Mouse (Mus musculus): ENCODE measurements around the gene Pcsk6. TPM values are rescaled to one million over a fixed set of nuclear protein-coding genes. Genes with fewer than 3 reads are reported as not detected.
A peak's percentile ranks its signal among the peaks of the same experiment; 100 is the strongest.

Pcsk6 gene
- polyA plus RNA-seq, 2 experiments = 0.88 to 1.5 TPM

DNA sequence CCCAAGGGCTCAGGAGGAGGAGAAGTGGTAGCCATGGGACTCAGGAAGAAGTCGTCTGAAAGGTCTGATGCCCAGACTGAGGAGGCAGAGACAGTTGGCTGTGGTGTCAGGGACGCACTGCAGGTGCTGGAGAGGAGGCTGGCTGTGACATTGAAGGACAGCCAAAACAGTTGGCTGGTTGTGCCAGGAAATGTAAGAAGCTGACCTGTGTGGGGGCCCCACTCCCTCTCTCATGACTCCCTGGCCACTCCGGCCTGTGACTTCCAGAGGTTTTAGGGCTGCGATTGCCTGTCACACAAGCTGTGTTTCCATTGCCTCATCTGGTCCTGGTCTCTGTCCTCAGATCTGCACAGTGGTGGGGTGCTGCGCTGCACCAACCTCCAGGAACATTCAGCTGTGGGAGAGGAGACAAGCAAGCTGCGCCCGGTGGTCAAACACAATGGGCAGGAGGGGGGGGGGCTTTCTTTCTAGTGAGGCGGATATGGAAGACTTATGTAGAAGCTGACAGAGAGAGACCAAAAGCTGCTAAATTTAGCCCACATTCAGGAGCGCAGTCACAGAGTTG, 30.8 kb downstream of the Pcsk6 start:
- TF ChIP-seq CTCF (IDR thresholded peaks at IDR 0.05; ENCODE audit: low read depth) (no peak), EP300 (IDR thresholded peaks at IDR 0.05; ENCODE audit: low read depth) (no peak)
- Histone ChIP-seq H3K4me1 (replicated peaks; ENCODE audit: control insufficient read depth in 2 of 2, insufficient read depth in 2 of 2, low read length in 1 of 2) (no peaks in the 10 kb centered on the region), H3K9ac (replicated peaks) (no peak overlapping the region), H3K9me3 (ENCODE audit: control insufficient read depth, low read length) (no peaks in the 10 kb centered on the region), H3K4me2 (ENCODE audit: low read depth) (no peak overlapping the region), H3K27me3 (ENCODE audit: control insufficient read depth, insufficient read depth, low read length) (no peaks in the 10 kb centered on the region), H3K27ac (no peak overlapping the region), H3K4me3 (ENCODE audit: insufficient read depth in 1 of 2, low read depth in 2 of 2, low read length in 2 of 2) (no peak overlapping the region), H3K36me3 (replicated peaks; ENCODE audit: control insufficient read depth, insufficient read depth, low read depth) (no peaks in the 10 kb centered on the region)
- no peak for DNase-seq (ENCODE audit: low read depth in 3 of 3, low spot score in 3 of 3)
- ATAC-seq (ENCODE audit: insufficient read depth) = no peak
- WGBS (ENCODE audit: insufficient replicate concordance) = 57% methylated on average over 9 of the region's 9 CpGs

- Histone ChIP-seq H3K4me1 (replicated peaks; ENCODE audit: control insufficient read depth in 2 of 2, insufficient read depth in 2 of 2, low read length in 1 of 2) (no peaks in the 10 kb centered on the region), H3K27ac (no peak overlapping the region), H3K9me3 (ENCODE audit: control insufficient read depth, low read length) (no peaks in the 10 kb centered on the region), H3K9ac (replicated peaks) (no peak overlapping the region), H3K4me2 (ENCODE audit: low read depth) (no peak overlapping the region), H3K36me3 (replicated peaks; ENCODE audit: control insufficient read depth, insufficient read depth, low read depth) (no peaks in the 10 kb centered on the region), H3K27me3 (ENCODE audit: control insufficient read depth, insufficient read depth, low read length) (no peaks in the 10 kb centered on the region), H3K4me3 (ENCODE audit: insufficient read depth in 1 of 2, low read depth in 2 of 2, low read length in 2 of 2) (no peak overlapping the region)
- 72% methylated on average over 10 of the region's 10 CpGs for WGBS (ENCODE audit: insufficient replicate concordance)
- ATAC-seq (ENCODE audit: insufficient read depth) (no peak), DNase-seq (ENCODE audit: low read depth in 3 of 3, low spot score in 3 of 3) (no peak)
- TF ChIP-seq CTCF (IDR thresholded peaks at IDR 0.05; ENCODE audit: low read depth) = no peak
- no peak for TF ChIP-seq EP300 (IDR thresholded peaks at IDR 0.05; ENCODE audit: low read depth)
Measured at GRCm38 (mm10) chr7:65893546-65893945, 32.0 kb downstream of the Pcsk6 start.

DNA sequence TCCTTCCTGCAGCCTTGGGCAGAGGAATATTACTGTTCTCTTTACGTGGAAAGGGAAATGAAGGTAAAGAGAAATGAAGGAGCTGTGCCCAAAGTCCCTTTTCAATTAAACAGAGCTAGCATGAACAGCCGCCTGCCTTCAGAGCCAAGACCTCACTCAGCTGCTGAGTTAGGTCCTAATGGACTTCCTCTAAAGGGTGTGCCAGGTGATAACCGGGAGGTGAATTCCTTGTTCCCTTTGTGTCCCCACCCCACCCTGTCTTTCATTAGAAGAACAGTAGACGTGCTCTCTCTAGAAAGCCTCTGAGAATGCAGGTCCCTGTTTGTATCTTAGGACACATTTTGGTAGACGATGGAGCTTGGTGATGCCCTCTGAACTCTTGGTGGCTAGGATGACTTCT, 33.7 kb downstream of the Pcsk6 start:
- ATAC-seq (ENCODE audit: insufficient read depth) (no peak), DNase-seq (ENCODE audit: low read depth in 3 of 3, low spot score in 3 of 3) (no peak)
- no peak overlapping the region for H3K9ac ChIP-seq (replicated peaks)
- H3K4me3 ChIP-seq (ENCODE audit: insufficient read depth in 1 of 2, low read depth in 2 of 2, low read length in 2 of 2) = no peak overlapping the region
- no peaks in the 10 kb centered on the region for H3K36me3 ChIP-seq (replicated peaks; ENCODE audit: control insufficient read depth, insufficient read depth, low read depth)
- no peak overlapping the region for H3K4me2 ChIP-seq (ENCODE audit: low read depth)
- WGBS (ENCODE audit: insufficient replicate concordance) = 46% methylated on average over 5 of the region's 5 CpGs
- TF ChIP-seq CTCF (IDR thresholded peaks at IDR 0.05; ENCODE audit: low read depth) = no peak
- no peak for TF ChIP-seq EP300 (IDR thresholded peaks at IDR 0.05; ENCODE audit: low read depth)
- no peaks in the 10 kb centered on the region for H3K9me3 ChIP-seq (ENCODE audit: control insufficient read depth, low read length)
- no peaks in the 10 kb centered on the region for H3K27me3 ChIP-seq (ENCODE audit: control insufficient read depth, insufficient read depth, low read length)
- no peak overlapping the region for H3K27ac ChIP-seq
- no peaks in the 10 kb centered on the region for H3K4me1 ChIP-seq (replicated peaks; ENCODE audit: control insufficient read depth in 2 of 2, insufficient read depth in 2 of 2, low read length in 1 of 2)

DNA sequence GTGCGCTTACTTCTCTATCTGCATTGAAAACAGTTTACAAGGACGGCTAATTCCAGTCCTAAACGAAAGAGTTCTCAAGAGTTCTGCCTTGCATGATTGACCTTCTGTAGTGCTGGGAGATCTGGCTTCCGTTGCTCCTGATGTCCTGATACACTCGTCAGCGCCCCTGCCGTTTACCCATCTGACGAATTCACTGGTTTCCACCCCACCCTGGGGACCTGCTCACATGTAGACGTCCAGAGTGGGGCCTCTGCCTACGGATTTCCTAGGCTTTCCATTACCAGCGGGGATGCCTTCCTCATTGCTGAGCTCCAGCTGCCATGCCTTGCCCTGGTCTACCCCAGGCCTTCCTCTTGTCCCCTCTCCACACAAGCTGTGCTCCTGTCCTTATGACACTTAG, 39.7 kb downstream of the Pcsk6 start:
- Histone ChIP-seq H3K4me1 (replicated peaks; ENCODE audit: control insufficient read depth in 2 of 2, insufficient read depth in 2 of 2, low read length in 1 of 2) (0 out of 4 replicates have a peak, but pooled peaks cover 0 to 11% of the 10 kb centered on the region in 2 experiments), H3K27me3 (ENCODE audit: control insufficient read depth, insufficient read depth, low read length) (no peaks in the 10 kb centered on the region), H3K9ac (replicated peaks) (no peak overlapping the region), H3K4me3 (ENCODE audit: insufficient read depth in 1 of 2, low read depth in 2 of 2, low read length in 2 of 2) (no peak overlapping the region), H3K9me3 (ENCODE audit: control insufficient read depth, low read length) (no peaks in the 10 kb centered on the region), H3K4me2 (ENCODE audit: low read depth) (no peak overlapping the region), H3K27ac (no peak overlapping the region), H3K36me3 (replicated peaks; ENCODE audit: control insufficient read depth, insufficient read depth, low read depth) (no peaks in the 10 kb centered on the region)
- 65% methylated on average over 11 of the region's 11 CpGs for WGBS (ENCODE audit: insufficient replicate concordance)
- no peak for ATAC-seq (ENCODE audit: insufficient read depth)
- TF ChIP-seq EP300 (IDR thresholded peaks at IDR 0.05; ENCODE audit: low read depth) (no peak), CTCF (IDR thresholded peaks at IDR 0.05; ENCODE audit: low read depth) (no peak)
- no peak for DNase-seq (ENCODE audit: low read depth in 3 of 3, low spot score in 3 of 3)

DNA sequence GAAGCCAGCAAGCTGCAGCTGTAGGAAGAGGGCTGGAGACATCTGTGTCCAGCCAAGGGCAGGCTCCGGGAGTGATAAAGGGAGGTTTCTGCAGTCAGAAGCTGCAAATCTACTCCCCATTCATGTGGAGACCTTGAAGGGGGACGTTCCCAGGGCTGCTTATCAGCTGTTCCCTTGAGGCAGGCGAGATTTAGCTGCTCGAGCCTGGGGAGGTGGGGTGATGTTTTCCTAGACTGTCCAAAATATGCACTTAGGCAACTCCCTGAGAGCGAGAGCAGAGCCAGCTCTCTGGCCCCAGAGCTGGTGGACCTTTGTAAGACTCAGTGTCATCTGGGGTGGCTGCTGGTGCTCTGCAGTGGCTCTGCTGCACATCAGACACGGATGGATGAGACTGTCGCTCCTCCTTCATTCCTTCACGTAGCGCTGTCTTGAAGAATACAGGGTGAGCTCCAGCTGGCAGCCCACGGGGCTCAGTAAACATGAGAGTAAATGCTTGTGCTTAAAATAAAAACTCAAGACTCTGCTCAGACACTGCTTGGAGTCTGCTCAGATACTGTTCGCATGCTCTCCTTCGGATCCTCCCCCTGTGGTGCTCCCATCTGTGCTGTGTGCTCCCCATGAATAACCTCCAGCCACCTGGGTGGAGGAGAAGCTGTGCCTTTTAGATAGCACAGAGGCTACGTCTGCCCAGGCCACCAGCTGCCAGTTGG, 41.1 kb downstream of the Pcsk6 start:
- peak; percentile 41; the same call in 1 of the 2 replicates for ATAC-seq (ENCODE audit: insufficient read depth)
- WGBS (ENCODE audit: insufficient replicate concordance) = 41% methylated on average over 13 of the region's 13 CpGs

More for the DNA sequence above, 41.1 kb downstream of the Pcsk6 start:
- no peak overlapping the region for H3K27ac ChIP-seq
- no peak overlapping the region for H3K9ac ChIP-seq (replicated peaks)
- no peaks in the 10 kb centered on the region for H3K36me3 ChIP-seq (replicated peaks; ENCODE audit: control insufficient read depth, insufficient read depth, low read depth)
- no peaks in the 10 kb centered on the region for H3K9me3 ChIP-seq (ENCODE audit: control insufficient read depth, low read length)
- 0 out of 4 replicates have a peak, but pooled peaks cover 0 to 11% of the 10 kb centered on the region in 2 experiments for H3K4me1 ChIP-seq (replicated peaks; ENCODE audit: control insufficient read depth in 2 of 2, insufficient read depth in 2 of 2, low read length in 1 of 2)
- DNase-seq (ENCODE audit: low read depth in 3 of 3, low spot score in 3 of 3) = no peak
- H3K27me3 ChIP-seq (ENCODE audit: control insufficient read depth, insufficient read depth, low read length) = no peaks in the 10 kb centered on the region
- H3K4me2 ChIP-seq (ENCODE audit: low read depth) = no peak overlapping the region
- TF ChIP-seq EP300 (IDR thresholded peaks at IDR 0.05; ENCODE audit: low read depth) (no peak), CTCF (IDR thresholded peaks at IDR 0.05; ENCODE audit: low read depth) (no peak)
- no peak overlapping the region for H3K4me3 ChIP-seq (ENCODE audit: insufficient read depth in 1 of 2, low read depth in 2 of 2, low read length in 2 of 2)

Data from liver, embryonic 14.5 days (tissue).